Mouse (Mus musculus) liver, embryonic 12.5 days (tissue): Measurements from ENCODE around the gene Pid1. TPM values are rescaled to one million over a fixed set of nuclear protein-coding genes. Genes with fewer than 3 reads are reported as not detected.

Experiments
- ATAC-seq: fragments of 200-750 bp; cut with Nextera tagmentation; 2 replicates; pipeline ENCODE4 v1.8.0; 2017; ENCODE audit warnings: moderate number of reproducible peaks, mild to moderate bottlenecking, moderate library complexity
- H3K27ac ChIP-seq: fragments of 300-500 bp; sonication (generic); 2 replicates; pipeline ENCODE4 v1.5.1; 2016; ENCODE audit warnings: mild to moderate bottlenecking
- H3K27me3 ChIP-seq: fragments of 300-500 bp; sonication (generic); replicated peaks from 2 replicates; pipeline ENCODE4 v1.6.1; 2016; ENCODE audit warnings: mild to moderate bottlenecking, moderate library complexity
- H3K36me3 ChIP-seq: fragments of 300-500 bp; sonication (generic); 2 replicates; pipeline ENCODE4 v1.6.1; 2016; ENCODE audit warnings: mild to moderate bottlenecking, moderate library complexity
- H3K4me1 ChIP-seq: fragments of 300-500 bp; sonication (generic); 2 replicates; pipeline ENCODE4 v1.6.1; 2016
- H3K4me2 ChIP-seq: fragments of 300-500 bp; sonication (generic); 2 replicates; pipeline ENCODE4 v1.6.1; 2016; ENCODE audit warnings: mild to moderate bottlenecking, moderate library complexity
- H3K4me3 ChIP-seq: fragments of 300-500 bp; sonication (generic); 2 replicates; pipeline ENCODE4 v1.5.1; 2016; ENCODE audit warnings: mild to moderate bottlenecking, moderate library complexity
- H3K9ac ChIP-seq: fragments of 300-500 bp; sonication (generic); 2 replicates; pipeline ENCODE4 v1.6.1; 2016; ENCODE audit warnings: mild to moderate bottlenecking, moderate library complexity
- H3K9me3 ChIP-seq: fragments of 300-500 bp; sonication (generic); replicated peaks from 2 replicates; pipeline ENCODE4 v1.6.1; 2016; ENCODE audit warnings: mild to moderate bottlenecking, moderate library complexity
- WGBS: fragments of 180-500 bp; shearing (Covaris S2); methylation state at CpG from one replicate; pipeline ENCODE4 v1.1.7; 2016; ENCODE audit not compliant: insufficient replicate concordance; 5-methylcytosine and 5-hydroxymethylcytosine counted together
- microRNA-seq: library from miRNA; unstranded; fragments of <30 nt; microRNA quantifications from one replicate; pipeline ENCODE4, GENCODE M21; 2017
- polyA plus RNA-seq: library from polyadenylated mRNA; unstranded; fragments of >200 nt; fragmentation: Nextera tagmentation; extraction: Ambion mirVana; gene quantifications from 2 replicates; pipeline ENCODE4 v1.2.1, GENCODE M21; 2016

The Pid1 gene
- polyA plus RNA-seq, 1 experiment from 2014 or later, result 18.7 TPM

GRCm38 (mm10) chr1:84079566-84079965 is 284.4 kb downstream of the Pid1 start:
- Histone ChIP-seq H3K27me3 (no peaks in the 10 kb centered on the region), H3K9ac (no peak overlapping the region), H3K4me3 (no peak overlapping the region), H3K9me3 (no peaks in the 10 kb centered on the region), H3K4me1 (no peaks in the 10 kb centered on the region), H3K4me2 (no peak overlapping the region), H3K27ac (no peak overlapping the region), H3K36me3 (no peaks in the 10 kb centered on the region)
- WGBS, result 68% methylated on average over 8 of the region's 8 CpGs
- no peak for ATAC-seq

- no peaks in the 10 kb centered on the region for H3K27me3 ChIP-seq
Measured at GRCm38 (mm10) chr1:84077023-84077422, 287.0 kb downstream of the Pid1 start.

GRCm38 (mm10) chr1:84056884-84057630 is 306.9 kb downstream of the Pid1 start:
- Histone ChIP-seq H3K27ac (no peak overlapping the region), H3K4me1 (no peaks in the 10 kb centered on the region), H3K36me3 (no peaks in the 10 kb centered on the region), H3K4me2 (no peak overlapping the region), H3K9me3 (no peaks in the 10 kb centered on the region), H3K4me3 (no peak overlapping the region), H3K27me3 (no peaks in the 10 kb centered on the region), H3K9ac (no peak overlapping the region)
- 56% methylated on average over 5 of the region's 5 CpGs for whole genome bisulfite sequencing
- no peak for ATAC-seq

More at GRCm38 (mm10) chr1:84077023-84077422, 287.0 kb downstream of the Pid1 start:
- H3K36me3 ChIP-seq, result no peaks in the 10 kb centered on the region
- H3K9ac ChIP-seq, result no peak overlapping the region
- H3K4me3 ChIP-seq, result no peak overlapping the region
- no peak overlapping the region for H3K4me2 ChIP-seq
- ATAC-seq, result no peak
- H3K27ac ChIP-seq, result no peak overlapping the region
- WGBS, result 62% methylated on average over 1 of the region's 1 CpGs
- no peaks in the 10 kb centered on the region for H3K4me1 ChIP-seq
- H3K9me3 ChIP-seq, result no peaks in the 10 kb centered on the region

- Histone ChIP-seq H3K4me3 (no peak overlapping the region), H3K27me3 (no peaks in the 10 kb centered on the region), H3K4me2 (no peak overlapping the region), H3K9ac (no peak overlapping the region), H3K4me1 (no peaks in the 10 kb centered on the region), H3K36me3 (no peaks in the 10 kb centered on the region), H3K27ac (no peak overlapping the region), H3K9me3 (no peaks in the 10 kb centered on the region)
- 65% methylated on average over 1 of the region's 1 CpGs for WGBS
- ATAC-seq, result no peak
Measured at GRCm38 (mm10) chr1:84056306-84056705, 307.7 kb downstream of the Pid1 start.

- no peak overlapping the region for H3K4me3 ChIP-seq
- no peak overlapping the region for H3K9ac ChIP-seq
- no peak for ATAC-seq
- H3K4me2 ChIP-seq, result no peak overlapping the region
- H3K9me3 ChIP-seq, result no peaks in the 10 kb centered on the region
- 65% methylated on average over 1 of the region's 1 CpGs for WGBS
- H3K27me3 ChIP-seq, result no peaks in the 10 kb centered on the region
- H3K36me3 ChIP-seq, result no peaks in the 10 kb centered on the region
- no peak overlapping the region for H3K27ac ChIP-seq
- no peaks in the 10 kb centered on the region for H3K4me1 ChIP-seq
Measured at GRCm38 (mm10) chr1:84025746-84026145, 338.2 kb downstream of the Pid1 start.

- Histone ChIP-seq H3K4me2 (no peak overlapping the region), H3K4me1 (no peaks in the 10 kb centered on the region), H3K27ac (no peak overlapping the region), H3K27me3 (no peaks in the 10 kb centered on the region), H3K9me3 (no peaks in the 10 kb centered on the region), H3K36me3 (no peaks in the 10 kb centered on the region), H3K9ac (no peak overlapping the region), H3K4me3 (no peak overlapping the region)
- no peak for ATAC-seq
- 52% methylated on average over 4 of the region's 4 CpGs for WGBS
Measured at GRCm38 (mm10) chr1:84012871-84013375, 351.1 kb downstream of the Pid1 start.

GRCm38 (mm10) chr1:84002630-84003029 is 361.4 kb downstream of the Pid1 start:
- H3K9me3 ChIP-seq, result no peaks in the 10 kb centered on the region
- no peaks in the 10 kb centered on the region for H3K27me3 ChIP-seq
- 68% methylated on average over 4 of the region's 4 CpGs for WGBS
- no peak overlapping the region for H3K27ac ChIP-seq
- H3K9ac ChIP-seq, result no peak overlapping the region
- no peaks in the 10 kb centered on the region for H3K36me3 ChIP-seq
- no peak overlapping the region for H3K4me2 ChIP-seq
- no peak for ATAC-seq
- H3K4me3 ChIP-seq, result no peak overlapping the region
- H3K4me1 ChIP-seq, result no peaks in the 10 kb centered on the region

Small RNAs within 50 kb of the gene (microRNA-seq; reads per million reads assigned to microRNA genes)
- gene Mir6353, result not detected
